Mouse (Mus musculus) embryo, embryonic 10.5 days (tissue): ENCODE data around the gene Rapgef5.

Experiments
- DNase-seq: peaks from one replicate; pipeline ENCODE4 v3.0.0-alpha.2; 2015; ENCODE audit warnings: low spot score

Gene Rapgef5

GRCm38 (mm10) chr12:117516179-117516578 is at the start of gene Rapgef5:
Rapgef5 (plus strand) TSS chr12:117516479.
- no peak for DNase-seq

- DNase-seq, result no peak
Measured at GRCm38 (mm10) chr12:117468329-117468728, 48.0 kb upstream of the Rapgef5 start.

- DNase-seq, result no peak
Measured at GRCm38 (mm10) chr12:117479014-117479413, 37.3 kb upstream of the Rapgef5 start.

- no peak for DNase-seq
Measured at GRCm38 (mm10) chr12:117479680-117480079, 36.6 kb upstream of the Rapgef5 start.

- no peak for DNase-seq
Measured at GRCm38 (mm10) chr12:117480958-117481357, 35.3 kb upstream of the Rapgef5 start.

GRCm38 (mm10) chr12:117482665-117483064 is 33.6 kb upstream of the Rapgef5 start:
- no peak for DNase-seq

- peak; percentile 20 for DNase-seq
Measured at GRCm38 (mm10) chr12:117486118-117487057, 29.9 kb upstream of the Rapgef5 start.

- no peak for DNase-seq
Measured at GRCm38 (mm10) chr12:117496501-117497176, 19.6 kb upstream of the Rapgef5 start.

GRCm38 (mm10) chr12:117497361-117497760 is 18.9 kb upstream of the Rapgef5 start:
- no peak for DNase-seq

- DNase-seq, result no peak
Measured at GRCm38 (mm10) chr12:117499242-117499641, 17.0 kb upstream of the Rapgef5 start.

GRCm38 (mm10) chr12:117501180-117501579 is 15.1 kb upstream of the Rapgef5 start:
- DNase-seq, result no peak

- no peak for DNase-seq
Measured at GRCm38 (mm10) chr12:117502834-117503233, 13.4 kb upstream of the Rapgef5 start.

- no peak for DNase-seq
Measured at GRCm38 (mm10) chr12:117505163-117505562, 11.1 kb upstream of the Rapgef5 start.

- no peak for DNase-seq
Measured at GRCm38 (mm10) chr12:117507772-117508171, 8.5 kb upstream of the Rapgef5 start.

GRCm38 (mm10) chr12:117509919-117510318 is 6.4 kb upstream of the Rapgef5 start:
- DNase-seq, result no peak

GRCm38 (mm10) chr12:117512468-117512867 is 3.8 kb upstream of the Rapgef5 start:
- DNase-seq, result no peak

- DNase-seq, result no peak
Measured at GRCm38 (mm10) chr12:117513150-117513932, 2.9 kb upstream of the Rapgef5 start.

GRCm38 (mm10) chr12:117517275-117517936 is 1.1 kb downstream of the Rapgef5 start:
- no peak for DNase-seq

- no peak for DNase-seq
Measured at GRCm38 (mm10) chr12:117524311-117525013, 8.2 kb downstream of the Rapgef5 start.

- DNase-seq, result no peak
Measured at GRCm38 (mm10) chr12:117527889-117528288, 11.6 kb downstream of the Rapgef5 start.

- no peak for DNase-seq
Measured at GRCm38 (mm10) chr12:117528509-117529145, 12.3 kb downstream of the Rapgef5 start.
